Mouse (Mus musculus) limb, embryonic 14.5 days (tissue): ENCODE data around the gene Cfap221. TPM values are rescaled to one million over a fixed set of nuclear protein-coding genes. Genes with fewer than 3 reads are reported as not detected.

Experiments
- ATAC-seq: fragments of 200-750 bp; cut with Nextera tagmentation; 2 replicates; pipeline ENCODE4 v1.8.0; 2017; ENCODE audit warnings: low read depth, moderate number of reproducible peaks, moderate TSS enrichment; ENCODE audit not compliant: low FRiP score
- DNase-seq: peaks from one replicate; pipeline ENCODE4 v3.0.0-alpha.2; 2015; ENCODE audit warnings: low spot score
- H3K27ac ChIP-seq: fragments of 300-500 bp; sonication (generic); replicated peaks from 2 replicates; pipeline ENCODE4 v1.5.1; 2014; ENCODE audit warnings: low read depth, mild to moderate bottlenecking, low read length, moderate library complexity, mixed read lengths
- H3K27me3 ChIP-seq: fragments of 300-500 bp; sonication (generic); 2 replicates; pipeline ENCODE4 v1.6.1; 2014; ENCODE audit warnings: low read length, mixed read lengths; ENCODE audit not compliant: control insufficient read depth, insufficient read depth
- H3K36me3 ChIP-seq: fragments of 300-500 bp; sonication (generic); 2 replicates; pipeline ENCODE4 v1.6.1; 2014; ENCODE audit warnings: mild to moderate bottlenecking, low read length, moderate library complexity, mixed read lengths; ENCODE audit not compliant: control insufficient read depth, insufficient read depth
- H3K4me1 ChIP-seq: fragments of 300-500 bp; sonication (generic); 2 replicates; pipeline ENCODE4 v1.6.1; 2014; ENCODE audit warnings: antibody characterized with exemption, low read length, mixed read lengths; ENCODE audit not compliant: control insufficient read depth, insufficient read depth
- H3K4me2 ChIP-seq: fragments of 300-500 bp; sonication (generic); replicated peaks from 2 replicates; pipeline ENCODE4 v1.6.1; 2014; ENCODE audit warnings: low read depth, mild to moderate bottlenecking, low read length, moderate library complexity; ENCODE audit not compliant: severe bottlenecking
- H3K4me3 ChIP-seq: fragments of 300-500 bp; sonication (generic); replicated peaks from 2 replicates; pipeline ENCODE4 v1.5.1; 2014; ENCODE audit warnings: low read length
- H3K9ac ChIP-seq: fragments of 300-500 bp; sonication (generic); 2 replicates; pipeline ENCODE4 v1.6.1; 2014; ENCODE audit warnings: mild to moderate bottlenecking, low read depth, low read length, moderate library complexity; ENCODE audit not compliant: severe bottlenecking
- H3K9me3 ChIP-seq: fragments of 300-500 bp; sonication (generic); 2 replicates; pipeline ENCODE4 v1.6.1; 2016; ENCODE audit warnings: low read length; ENCODE audit not compliant: control insufficient read depth
- POLR2A ChIP-seq: fragments of 200-500 bp; IDR thresholded peaks from 2 replicates; pipeline ENCODE4 v1.8.0; 2012; ENCODE audit warnings: inconsistent platforms, mild to moderate bottlenecking, moderate library complexity, borderline replicate concordance; ENCODE audit not compliant: insufficient read depth, insufficient read length; ENCODE audit errors: extremely low read depth
- WGBS: fragments of 180-500 bp; shearing (Covaris S2); extraction: QIAGEN DNeasy Blood & Tissue Kit; methylation state at CpG from one replicate; pipeline ENCODE4 v1.1.7; 2014; 5-methylcytosine and 5-hydroxymethylcytosine counted together
- polyA plus RNA-seq, 2 experiments: library from polyadenylated mRNA; depleted of rRNA in 1 of 2; stranded (reverse) in 1 of 2; unstranded in 1 of 2; fragments of >200 nt; fragmentation: Nextera tagmentation in 1 of 2; extraction: Ambion mirVana in 1 of 2; gene quantifications; 2 replicates each; pipeline versions ENCODE4 v1.2.1 to v1.2.3; 2012 to 2014

The Cfap221 gene
- polyA plus RNA-seq, 2 experiments, result 0.06 TPM; not detected in 1

GRCm38 (mm10) chr1:119877469-119877868, 119.6 kb downstream of the Cfap221 start:
- Histone ChIP-seq H3K4me3 (no peak overlapping the region), H3K9ac (no peak overlapping the region), H3K4me2 (no peak overlapping the region), H3K27ac (no peak overlapping the region), H3K9me3 (no peaks in the 10 kb centered on the region), H3K4me1 (peaks cover 3% of the 10 kb centered on the region; the same call in 1 of the 2 replicates), H3K27me3 (no peaks in the 10 kb centered on the region), H3K36me3 (no peaks in the 10 kb centered on the region)
- no peak for ATAC-seq
- DNase-seq, result no peak
- TF ChIP-seq POLR2A, result no peak
- 91% methylated on average over 4 of the region's 4 CpGs for WGBS

Other genes starting within 250 kb of the Cfap221 start
- 4.2 and 4.3 TPM in 2 replicates for gene Ptpn4, start 159.6 kb downstream of the Cfap221 start, polyA plus RNA-seq (2012; rRNA removed)
- gene Ptpn4, start 159.6 kb downstream of the Cfap221 start, polyA plus RNA-seq (2014; fragmentation: Nextera tagmentation; extraction: Ambion mirVana), result 7.4 and 7.5 TPM in 2 replicates
- 6.1 and 6.5 TPM in 2 replicates for gene Tmem177, start 84.0 kb downstream of the Cfap221 start, polyA plus RNA-seq (2012; rRNA removed)
- gene Tmem177, start 84.0 kb downstream of the Cfap221 start, polyA plus RNA-seq (2014; fragmentation: Nextera tagmentation; extraction: Ambion mirVana), result 6.8 and 7.8 TPM in 2 replicates
- gene Sctr, start 9.7 kb upstream of the Cfap221 start, polyA plus RNA-seq (2012; rRNA removed), result 0.55 and 0.82 TPM in 2 replicates
- 0.29 TPM in 1 of 2 replicates, not detected in the other for gene Sctr, start 9.7 kb upstream of the Cfap221 start, polyA plus RNA-seq (2014; fragmentation: Nextera tagmentation; extraction: Ambion mirVana)
- gene Tmem37, start 76.8 kb upstream of the Cfap221 start, polyA plus RNA-seq (2012; rRNA removed), result 6.2 and 9.7 TPM in 2 replicates
- gene Tmem37, start 76.8 kb upstream of the Cfap221 start, polyA plus RNA-seq (2014; fragmentation: Nextera tagmentation; extraction: Ambion mirVana), result 7.1 and 9.7 TPM in 2 replicates
- 313 and 381 TPM in 2 replicates for gene Dbi, start 123.8 kb upstream of the Cfap221 start, polyA plus RNA-seq (2012; rRNA removed)
- 660 and 749 TPM in 2 replicates for gene Dbi, start 123.8 kb upstream of the Cfap221 start, polyA plus RNA-seq (2014; fragmentation: Nextera tagmentation; extraction: Ambion mirVana)
- 6.4 and 11.4 TPM in 2 replicates for gene 3110009E18Rik, start 124.0 kb upstream of the Cfap221 start, polyA plus RNA-seq (2012; rRNA removed)
- 19.8 and 20.9 TPM in 2 replicates for gene 3110009E18Rik, start 124.0 kb upstream of the Cfap221 start, polyA plus RNA-seq (2014; fragmentation: Nextera tagmentation; extraction: Ambion mirVana)